Mouse (Mus musculus) ES-Bruce4 (cell line): ENCODE measurements around the gene Bbs12. TPM values are rescaled to one million over a fixed set of nuclear protein-coding genes. Genes with fewer than 3 reads are reported as not detected.

ENCODE experiments used
- H3K27ac ChIP-seq: 2 replicates; pipeline ENCODE4 v1.5.1; 2012; ENCODE audit warnings: low read length, inconsistent platforms; ENCODE audit not compliant: insufficient read depth
- H3K27me3 ChIP-seq: 2 replicates; pipeline ENCODE4 v1.6.1; 2012; ENCODE audit warnings: mild to moderate bottlenecking, low read length, inconsistent platforms; ENCODE audit not compliant: control insufficient read depth, poor library complexity, insufficient read depth, severe bottlenecking
- H3K36me3 ChIP-seq: 2 replicates; pipeline ENCODE4 v1.6.1; 2012; ENCODE audit warnings: inconsistent platforms, mild to moderate bottlenecking, low read length, moderate library complexity; ENCODE audit not compliant: control insufficient read depth, poor library complexity, insufficient read depth, severe bottlenecking
- H3K4me1 ChIP-seq: one replicate; pipeline ENCODE4 v1.8.1; 2011; ENCODE audit warnings: low read length; ENCODE audit not compliant: control insufficient read depth, insufficient read depth
- H3K4me3 ChIP-seq: 2 replicates; pipeline ENCODE4 v1.5.1; 2011; ENCODE audit warnings: low read depth, mild to moderate bottlenecking, low read length
- H3K9ac ChIP-seq: 2 replicates; pipeline ENCODE4 v1.6.1; 2012; ENCODE audit warnings: low read depth, mild to moderate bottlenecking, inconsistent platforms; ENCODE audit not compliant: poor library complexity, severe bottlenecking
- H3K9me3 ChIP-seq: replicated peaks from 2 replicates; pipeline ENCODE4 v1.6.1; 2012; ENCODE audit warnings: mild to moderate bottlenecking, low read length, inconsistent platforms; ENCODE audit not compliant: control insufficient read depth, poor library complexity, insufficient read depth, severe bottlenecking
- CTCF ChIP-seq: IDR thresholded peaks from one replicate; pipeline ENCODE4 v1.8.1; 2011; ENCODE audit warnings: low read depth, low read length
- EP300 ChIP-seq: IDR thresholded peaks from 2 replicates; pipeline ENCODE4 v1.6.1; 2011; ENCODE audit warnings: low read depth, low read length; ENCODE audit not compliant: insufficient read depth
- POLR2A ChIP-seq: IDR thresholded peaks from one replicate; pipeline ENCODE4 v1.8.1; 2011; ENCODE audit warnings: low read length; ENCODE audit not compliant: insufficient read depth
- polyA plus RNA-seq: library from polyadenylated mRNA; stranded (reverse); fragments of >200 nt; gene quantifications from 2 replicates; pipeline ENCODE4 v1.2.4, GENCODE M21; 2011; ENCODE audit warnings: low read depth; ENCODE audit not compliant: missing spikeins, insufficient read depth, insufficient read length

Gene Bbs12
- polyA plus RNA-seq, 1 experiment: 4.4 TPM

- Histone ChIP-seq H3K9ac (no peak overlapping the region), H3K4me3 (no peak overlapping the region), H3K27ac (no peak overlapping the region), H3K9me3 (no peaks in the 10 kb centered on the region), H3K27me3 (no peaks in the 10 kb centered on the region), H3K4me1 (no peaks in the 10 kb centered on the region), H3K36me3 (no peaks in the 10 kb centered on the region)
- TF ChIP-seq POLR2A (no peak), EP300 (no peak), CTCF (no peak)
These were observed 32.1 kb upstream of the Bbs12 start for GRCm38 (mm10) chr3:37280221-37280620.

GRCm38 (mm10) chr3:37280871-37281270 lies 31.5 kb upstream of the Bbs12 start:
- no peaks in the 10 kb centered on the region for H3K36me3 ChIP-seq
- TF ChIP-seq CTCF (no peak), POLR2A (no peak)
- H3K4me3 ChIP-seq: no peak overlapping the region
- no peak overlapping the region for H3K9ac ChIP-seq
- no peak overlapping the region for H3K27ac ChIP-seq
- no peaks in the 10 kb centered on the region for H3K27me3 ChIP-seq
- no peaks in the 10 kb centered on the region for H3K9me3 ChIP-seq
- no peaks in the 10 kb centered on the region for H3K4me1 ChIP-seq

- no peak overlapping the region for H3K9ac ChIP-seq
- H3K36me3 ChIP-seq: no peaks in the 10 kb centered on the region
- no peaks in the 10 kb centered on the region for H3K4me1 ChIP-seq
- H3K4me3 ChIP-seq: no peak overlapping the region
- no peaks in the 10 kb centered on the region for H3K9me3 ChIP-seq
- TF ChIP-seq EP300: no peak
- no peak for TF ChIP-seq CTCF
- no peak for TF ChIP-seq POLR2A
- H3K27ac ChIP-seq: no peak overlapping the region
- no peaks in the 10 kb centered on the region for H3K27me3 ChIP-seq
These were observed 29.9 kb upstream of the Bbs12 start for GRCm38 (mm10) chr3:37282299-37282922.

- no peak for TF ChIP-seq POLR2A
- Histone ChIP-seq H3K9me3 (no peaks in the 10 kb centered on the region), H3K9ac (no peak overlapping the region), H3K27me3 (no peaks in the 10 kb centered on the region), H3K4me3 (no peak overlapping the region), H3K27ac (no peak overlapping the region), H3K36me3 (no peaks in the 10 kb centered on the region), H3K4me1 (no peaks in the 10 kb centered on the region)
These were observed 29.1 kb upstream of the Bbs12 start for GRCm38 (mm10) chr3:37283234-37283633.

- H3K9ac ChIP-seq: no peak overlapping the region
- no peaks in the 10 kb centered on the region for H3K9me3 ChIP-seq
- no peak overlapping the region for H3K4me3 ChIP-seq
- TF ChIP-seq CTCF (no peak), EP300 (no peak), POLR2A (no peak)
- no peaks in the 10 kb centered on the region for H3K4me1 ChIP-seq
- H3K27ac ChIP-seq: no peak overlapping the region
- no peaks in the 10 kb centered on the region for H3K36me3 ChIP-seq
- no peaks in the 10 kb centered on the region for H3K27me3 ChIP-seq
These were observed 23.1 kb upstream of the Bbs12 start for GRCm38 (mm10) chr3:37289237-37289636.

- no peaks in the 10 kb centered on the region for H3K27me3 ChIP-seq
- TF ChIP-seq CTCF (no peak), POLR2A (no peak), EP300 (no peak)
- no peak overlapping the region for H3K4me3 ChIP-seq
- H3K36me3 ChIP-seq: no peaks in the 10 kb centered on the region
- H3K4me1 ChIP-seq: no peaks in the 10 kb centered on the region
- no peaks in the 10 kb centered on the region for H3K9me3 ChIP-seq
- H3K9ac ChIP-seq: no peak overlapping the region
- no peak overlapping the region for H3K27ac ChIP-seq
These were observed 21.3 kb upstream of the Bbs12 start for GRCm38 (mm10) chr3:37290881-37291541.
